Mouse (Mus musculus): ENCODE measurements around the gene Atg101.

GRCm38 (mm10) chr15:101298550-101298949 lies 14.5 kb downstream of the Atg101 start:
- TF ChIP-seq CTCF (IDR thresholded peaks at IDR 0.05; ENCODE audit: low read depth, low read length) = no peak
- no peak for TF ChIP-seq POLR2A (IDR thresholded peaks at IDR 0.05; ENCODE audit: insufficient read depth, low read length)

Data from ES-Bruce4 (cell line).